Mouse (Mus musculus): ENCODE results near the gene Pdlim7.

GRCm38 (mm10) chr13:55475750-55476149, 37.7 kb downstream of the Pdlim7 start:
- no peak for TF ChIP-seq MAX (IDR thresholded peaks at IDR 0.05; ENCODE audit: low read length)
- no peak for TF ChIP-seq CTCF (conservative IDR thresholded peaks at IDR 0.05 in 1 of 2, IDR thresholded peaks at IDR 0.05 in 1 of 2; ENCODE audit: low read depth in 2 of 2, low read length in 2 of 2)
- TF ChIP-seq ZNF384 (IDR thresholded peaks at IDR 0.05; ENCODE audit: low read depth, low read length), result no peak
- TF ChIP-seq BHLHE40 (IDR thresholded peaks at IDR 0.05; ENCODE audit: low read depth, low read length), result no peak
- TF ChIP-seq POLR2A (IDR thresholded peaks at IDR 0.05; ENCODE audit: low read depth, low read length), result no peak
- TF ChIP-seq RAD21 (IDR thresholded peaks at IDR 0.05; ENCODE audit: low read depth, low read length), result no peak

All from CH12.LX (cell line).